Mouse (Mus musculus) spleen, adult 2 months (tissue): ENCODE data around the gene Ehhadh.

Experiments used
- CTCF ChIP-seq: fragments of 200-500 bp; IDR thresholded peaks from 2 replicates; pipeline ENCODE4 v1.5.1; 2011; ENCODE audit warnings: mild to moderate bottlenecking, inconsistent platforms; ENCODE audit not compliant: insufficient read depth, insufficient read length, insufficient replicate concordance; ENCODE audit errors: extremely low read depth
- POLR2A ChIP-seq: fragments of 200-500 bp; IDR thresholded peaks from 2 replicates; pipeline ENCODE4 v1.6.1; 2011; ENCODE audit warnings: low read depth, low read length, inconsistent platforms

- TF ChIP-seq POLR2A (no peak), CTCF (no peak)
Observed at GRCm38 (mm10) chr16:21818629-21819028, 31.0 kb upstream of the Ehhadh start.
